Mouse (Mus musculus) CH12.LX (cell line): ENCODE results near the gene Gm10160. TPM values are rescaled to one million over a fixed set of nuclear protein-coding genes. Genes with fewer than 3 reads are reported as not detected.

Source experiments
- DNase-seq: peaks from one replicate; pipeline ENCODE4 v3.0.0-alpha.2; 2013; ENCODE audit errors: extremely low read depth
- H3K27ac ChIP-seq: 2 replicates; pipeline ENCODE4 v1.5.1; 2012; ENCODE audit warnings: low read depth, mild to moderate bottlenecking, control low read depth, moderate library complexity; ENCODE audit not compliant: insufficient read depth
- H3K27me3 ChIP-seq: replicated peaks from 2 replicates; pipeline ENCODE3; 2012; ENCODE audit warnings: inconsistent platforms
- H3K36me3 ChIP-seq, 2 experiments: replicated peaks in 1 of 2; 2 replicates each; pipeline versions ENCODE3 to v1.6.1; 2012; ENCODE audit warnings: inconsistent platforms in 1 of 2, low read length in 1 of 2, mild to moderate bottlenecking in 1 of 2, mixed read lengths in 1 of 2, moderate library complexity in 1 of 2; ENCODE audit not compliant: control insufficient read depth in 1 of 2, insufficient read depth in 1 of 2
- H3K4me1 ChIP-seq, 2 experiments: 2 replicates each; pipeline ENCODE4 v1.6.1; 2012; ENCODE audit warnings: inconsistent platforms in 1 of 2, moderate library complexity in 1 of 2; ENCODE audit not compliant: insufficient read depth in 2 of 2, control insufficient read depth in 1 of 2
- H3K4me2 ChIP-seq: 2 replicates; pipeline ENCODE4 v1.6.1; 2012; ENCODE audit warnings: low read depth, mild to moderate bottlenecking, control low read depth; ENCODE audit not compliant: poor library complexity, insufficient read depth, severe bottlenecking
- H3K4me3 ChIP-seq, 3 experiments: fragments of 150-350 bp in 1 of 3; sonication (generic) in 1 of 3; replicated peaks in 1 of 3; 2 replicates each; pipeline versions ENCODE3 to v1.5.1; 2011 to 2012; ENCODE audit warnings: low read depth in 2 of 3, low read length in 2 of 3, mild to moderate bottlenecking in 2 of 3, moderate library complexity in 2 of 3, control low read depth in 1 of 3, improper control_type of control experiment in 1 of 3, inconsistent platforms in 1 of 3, mixed read lengths in 1 of 3; ENCODE audit not compliant: poor library complexity in 1 of 3
- H3K79me2 ChIP-seq: replicated peaks from 2 replicates; pipeline ENCODE4 v1.6.1; 2012; ENCODE audit warnings: mild to moderate bottlenecking, moderate library complexity; ENCODE audit not compliant: control insufficient read depth, poor library complexity, insufficient read depth, severe bottlenecking; ENCODE audit errors: extremely low read depth
- H3K9ac ChIP-seq: 2 replicates; pipeline ENCODE4 v1.6.1; 2012; ENCODE audit warnings: low read depth, mild to moderate bottlenecking, control low read depth, moderate library complexity; ENCODE audit not compliant: insufficient read depth
- H3K9me3 ChIP-seq: replicated peaks from 2 replicates; pipeline ENCODE3; 2012; ENCODE audit warnings: low read length, inconsistent platforms, mixed read lengths
- CHD1 ChIP-seq: IDR thresholded peaks from 2 replicates; pipeline ENCODE4 v1.6.1; 2012; ENCODE audit warnings: low read depth, low read length, improper control_type of control experiment, inconsistent platforms
- CHD2 ChIP-seq: IDR thresholded peaks from 2 replicates; pipeline ENCODE4 v1.6.1; 2011; ENCODE audit warnings: low read length, improper control_type of control experiment
- E2F4 ChIP-seq: IDR thresholded peaks from 2 replicates; pipeline ENCODE4 v1.6.1; 2011; ENCODE audit warnings: low read depth, low read length, improper control_type of control experiment; ENCODE audit not compliant: insufficient replicate concordance
- ETS1 ChIP-seq: conservative IDR thresholded peaks from 2 replicates; pipeline ENCODE4 v1.6.1; 2012; ENCODE audit warnings: low read depth, mild to moderate bottlenecking, inconsistent platforms, low read length, improper control_type of control experiment, moderate library complexity
- GABPA ChIP-seq: IDR thresholded peaks from 2 replicates; pipeline ENCODE4 v1.6.1; 2012; ENCODE audit warnings: low read depth, low read length, improper control_type of control experiment, inconsistent platforms; ENCODE audit not compliant: insufficient replicate concordance
- HCFC1 ChIP-seq: IDR thresholded peaks from 2 replicates; pipeline ENCODE4 v1.6.1; 2012; ENCODE audit warnings: low read depth, mild to moderate bottlenecking, inconsistent platforms, low read length, improper control_type of control experiment
- JUN ChIP-seq: IDR thresholded peaks from 2 replicates; pipeline ENCODE4 v1.6.1; 2011; ENCODE audit warnings: low read depth, mild to moderate bottlenecking, low read length, improper control_type of control experiment, moderate library complexity; ENCODE audit not compliant: insufficient read depth
- JUND ChIP-seq: conservative IDR thresholded peaks from 2 replicates; pipeline ENCODE4 v1.6.1; 2011; ENCODE audit warnings: low read depth, low read length, improper control_type of control experiment
- KAT2A ChIP-seq: IDR thresholded peaks from 2 replicates; pipeline ENCODE4 v1.6.1; 2012; ENCODE audit warnings: low read length, improper control_type of control experiment, inconsistent platforms; ENCODE audit not compliant: insufficient replicate concordance
- MAFK ChIP-seq: IDR thresholded peaks from 2 replicates; pipeline ENCODE4 v1.6.1; 2011; ENCODE audit warnings: low read length, improper control_type of control experiment; ENCODE audit not compliant: insufficient replicate concordance
- MAX ChIP-seq: IDR thresholded peaks from 2 replicates; pipeline ENCODE4 v1.6.1; 2011; ENCODE audit warnings: low read length, improper control_type of control experiment
- MEF2A ChIP-seq: IDR thresholded peaks from 2 replicates; pipeline ENCODE4 v1.6.1; 2014; ENCODE audit warnings: low read depth, mild to moderate bottlenecking, inconsistent platforms, low read length, improper control_type of control experiment, borderline replicate concordance
- NRF1 ChIP-seq: IDR thresholded peaks from 2 replicates; pipeline ENCODE4 v1.6.1; 2014; ENCODE audit warnings: low read depth, mild to moderate bottlenecking, inconsistent platforms, low read length, improper control_type of control experiment, moderate library complexity
- POLR2A ChIP-seq: IDR thresholded peaks from 2 replicates; pipeline ENCODE4 v1.6.1; 2011; ENCODE audit warnings: low read depth, mild to moderate bottlenecking, improper control_type of control experiment, low read length
- RAD21 ChIP-seq: IDR thresholded peaks from 2 replicates; pipeline ENCODE4 v1.6.1; 2011; ENCODE audit warnings: low read depth, mild to moderate bottlenecking, low read length, improper control_type of control experiment, moderate library complexity
- SIN3A ChIP-seq: IDR thresholded peaks from 2 replicates; pipeline ENCODE4 v1.6.1; 2012; ENCODE audit warnings: low read length, improper control_type of control experiment, inconsistent platforms
- TCF12 ChIP-seq: IDR thresholded peaks from 2 replicates; pipeline ENCODE4 v1.6.1; 2014; ENCODE audit warnings: low read depth, mild to moderate bottlenecking, inconsistent platforms, low read length, improper control_type of control experiment
- ZKSCAN1 ChIP-seq: IDR thresholded peaks from 2 replicates; pipeline ENCODE4 v1.6.1; 2012; ENCODE audit warnings: low read depth, inconsistent platforms, low read length, improper control_type of control experiment, borderline replicate concordance
- ZMIZ1 ChIP-seq: IDR thresholded peaks from 2 replicates; pipeline ENCODE4 v1.6.1; 2012; ENCODE audit warnings: low read depth, mild to moderate bottlenecking, inconsistent platforms, low read length, improper control_type of control experiment
- dilution Hi-C: fragments of 300-500 bp; cut with MboI; formaldehyde crosslinking; loops from 2 replicates; pipeline ENCODE4 v1.14.3; 2020; ENCODE audit warnings: low sequenced_read_pairs; ENCODE audit not compliant: extremely low pct_unique_long_range_greater_than_20kb, extremely low pct_ligation_motif_present
- in situ Hi-C: fragments of 300-500 bp; cut with MboI; formaldehyde crosslinking; loops from 3 replicates; pipeline ENCODE4 v1.14.3; 2019; ENCODE audit warnings: low sequenced_read_pairs, low pct_ligation_motif_present, low pct_unique_long_range_greater_than_20kb, mixed read lengths
- polyA plus RNA-seq: library from polyadenylated mRNA; unstranded; fragments of >175 nt; gene quantifications from 2 replicates; pipeline ENCODE4 v1.2.1, GENCODE M21; 2012; ENCODE audit warnings: low read depth; ENCODE audit not compliant: insufficient read length
- total RNA-seq, 2 experiments: library from RNA; depleted of rRNA; stranded (reverse); fragments of 300-350 nt in 1 of 2; fragments of >200 nt in 1 of 2; gene quantifications; 2 replicates each; pipeline ENCODE4 v1.2.3; 2012 to 2014

The Gm10160 gene
- total and polyA plus RNA-seq, 3 experiments: not detected

DNA sequence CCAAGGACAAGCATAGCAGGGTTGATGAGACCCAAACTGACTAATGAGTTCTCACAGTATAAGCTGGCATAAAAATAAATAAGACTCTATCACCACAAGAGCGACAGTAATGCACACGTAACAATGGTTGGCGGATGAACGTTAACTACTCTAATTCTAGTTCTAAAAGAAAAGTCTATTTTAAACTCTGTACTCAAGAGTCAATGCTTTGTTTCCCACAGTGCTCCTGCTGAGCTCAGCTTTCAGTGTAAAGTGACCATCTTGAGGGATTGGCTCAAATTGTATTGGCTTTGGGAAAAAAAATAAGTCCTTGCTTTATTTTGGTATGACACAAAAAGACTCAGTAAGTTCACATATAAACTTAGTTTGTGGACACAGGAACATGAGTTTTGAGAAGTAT, 29.5 kb upstream of the Gm10160 start:
- no peak for DNase-seq
- no peak overlapping the region for H3K27ac ChIP-seq
- H3K4me2 ChIP-seq: no peak overlapping the region
- no peak overlapping the region for H3K4me3 ChIP-seq
- H3K79me2 ChIP-seq: no peaks in the 10 kb centered on the region
- H3K9ac ChIP-seq: no peak overlapping the region
- no peaks in the 10 kb centered on the region for H3K27me3 ChIP-seq
- TF ChIP-seq MEF2A: no peak
- dilution Hi-C loops (no loop called here), in situ Hi-C loops (no loop called here)
- H3K36me3 ChIP-seq: no peaks in the 10 kb centered on the region
- no peaks in the 10 kb centered on the region for H3K9me3 ChIP-seq
- H3K4me1 ChIP-seq: peaks cover 0 to 4% of the 10 kb centered on the region in 2 experiments; a peak in 2 of 4 replicates

DNA sequence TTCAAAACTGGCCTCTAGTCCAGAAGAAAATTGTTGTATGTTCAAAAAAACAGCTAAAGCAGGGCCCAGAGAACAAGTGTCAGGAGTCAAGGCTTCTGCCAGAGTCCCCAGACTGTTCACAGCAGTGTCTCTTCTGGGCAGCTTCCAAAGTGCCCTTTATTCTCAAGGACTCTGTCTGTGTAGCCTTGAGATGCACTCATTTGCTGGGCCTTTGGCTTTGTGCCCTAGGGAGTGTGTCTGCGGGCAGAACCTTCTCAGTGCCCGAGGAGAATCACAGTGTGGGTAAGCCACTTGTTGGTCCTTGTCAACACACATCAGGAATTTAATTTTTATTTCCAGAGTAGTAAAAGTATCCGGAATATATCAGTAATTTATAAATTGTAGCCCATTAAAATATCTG, 26.0 kb upstream of the Gm10160 start:
- Histone ChIP-seq H3K27ac (no peak overlapping the region), H3K9me3 (no peaks in the 10 kb centered on the region), H3K27me3 (no peaks in the 10 kb centered on the region), H3K36me3 (no peaks in the 10 kb centered on the region), H3K4me3 (no peak overlapping the region), H3K79me2 (no peaks in the 10 kb centered on the region), H3K4me2 (no peak overlapping the region), H3K4me1 (peaks cover 0 to 4% of the 10 kb centered on the region in 2 experiments; a peak in 2 of 4 replicates), H3K9ac (no peak overlapping the region)
- DNase-seq: no peak
- in situ Hi-C loops: no loop called here
- no peak for TF ChIP-seq KAT2A
- TF ChIP-seq GABPA: no peak
- no peak for TF ChIP-seq E2F4
- TF ChIP-seq ZMIZ1: no peak
- no peak for TF ChIP-seq TCF12
- TF ChIP-seq CHD1: no peak
- TF ChIP-seq NRF1: no peak
- TF ChIP-seq RAD21: no peak
- TF ChIP-seq JUN: no peak
- no peak for TF ChIP-seq ETS1
- no peak for TF ChIP-seq CHD2
- TF ChIP-seq HCFC1: no peak
- no peak for TF ChIP-seq JUND
- no peak for TF ChIP-seq SIN3A
- TF ChIP-seq MAX: no peak
- no peak for TF ChIP-seq MAFK
- TF ChIP-seq POLR2A: no peak
- no peak for TF ChIP-seq ZKSCAN1
- dilution Hi-C loops: no loop called here
